Mouse (Mus musculus): Measurements from ENCODE around the gene Epb41l4b.

- no peak for TF ChIP-seq CTCF (IDR thresholded peaks at IDR 0.05; ENCODE audit: control insufficient read depth, insufficient read depth, insufficient read length)
- TF ChIP-seq USF1 (IDR thresholded peaks at IDR 0.05; ENCODE audit: low read depth): no peak
- TF ChIP-seq MYOG (IDR thresholded peaks at IDR 0.05; ENCODE audit: control insufficient read depth, extremely low read depth, insufficient read length): no peak
- no peak for TF ChIP-seq MYOD1 (IDR thresholded peaks at IDR 0.05; ENCODE audit: control insufficient read depth, insufficient read length, low read depth)
- TF ChIP-seq CEBPB (IDR thresholded peaks at IDR 0.05; ENCODE audit: low read depth): no peak
These were observed 93.8 kb downstream of the Epb41l4b start for GRCm38 (mm10) chr4:57049281-57049921.
